ENCODE assay signal across 8 mouse cellular contexts in the genomic region with DNA sequence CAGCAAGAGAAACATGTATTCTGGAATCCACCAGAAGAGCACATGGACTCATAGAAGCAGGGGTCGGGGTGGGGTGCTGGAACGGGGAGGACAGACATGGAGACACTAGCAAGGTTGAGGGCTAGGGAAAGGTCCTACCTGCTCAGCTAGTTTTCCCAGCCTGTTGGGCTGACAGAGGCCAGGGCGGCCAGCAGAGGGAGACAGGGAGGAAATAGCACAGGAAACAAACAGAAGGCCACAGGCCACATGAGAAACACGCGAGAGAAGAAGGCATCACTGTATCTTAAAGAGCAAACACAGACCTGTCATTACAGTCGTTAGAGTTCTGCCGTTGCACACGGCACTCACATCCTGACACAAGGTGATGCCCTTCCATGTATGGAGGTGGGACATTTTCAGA. TPM values are rescaled to one million over a fixed set of nuclear protein-coding genes. Genes with fewer than 3 reads are reported as not detected.
DNase-seq lines count a peak whose midpoint lies in the region; ATAC-seq and TF ChIP-seq lines count a peak whose summit lies in the region.

No protein-coding gene starts in this region.

- DNase-seq in adrenal gland, adult 2 months: peak; percentile 17
- DNase-seq in adrenal gland, postnatal 4 days (ENCODE audit: low spot score in 2 of 2): no peak
- peak; percentile 22 for DNase-seq in liver
- peak; percentile 39 for DNase-seq in kidney, postnatal 14 days
- peak; percentile 39 for DNase-seq in retina, postnatal 1 day
- DNase-seq in left cerebral cortex, postnatal 10 days (ENCODE audit: extremely low spot score in 1 of 2, low spot score in 2 of 2): no peak

- peak; percentile 71 for TF ChIP-seq CTCF in bone marrow, adult 2 months (IDR thresholded peaks at IDR 0.05; ENCODE audit: control insufficient read depth, insufficient read depth, low read length)

- no peaks in the 10 kb centered on the region for H3K9me3 ChIP-seq in liver, embryonic 12.5 days (replicated peaks)

- TF ChIP-seq POLR2A in bone marrow, adult 2 months (IDR thresholded peaks at IDR 0.05; ENCODE audit: borderline replicate concordance, control insufficient read depth, low read depth, low read length): no peak

- no peak overlapping the region for H3K4me3 ChIP-seq in liver, embryonic 12.5 days
- no peak overlapping the region for H3K4me3 ChIP-seq in bone marrow, adult 2 months (replicated peaks; ENCODE audit: control insufficient read depth, low read depth, low read length)

- intact Hi-C loops in left cerebral cortex, postnatal 10 days (cut with DNase I): no loop called here

- WGBS in liver, embryonic 12.5 days (ENCODE audit: insufficient replicate concordance): 41% methylated on average over 8 of the region's 8 CpGs
- WGBS in bone marrow, adult 2 months: 26% methylated on average over 8 of the region's 8 CpGs

- no peak overlapping the region for H3K9ac ChIP-seq in liver, embryonic 12.5 days

- peaks cover 28% of the 10 kb centered on the region for H3K36me3 ChIP-seq in liver, embryonic 12.5 days

- no peak overlapping the region for H3K4me2 ChIP-seq in liver, embryonic 12.5 days

- H3K27me3 ChIP-seq in liver, embryonic 12.5 days (replicated peaks): no peaks in the 10 kb centered on the region

- no peaks in the 10 kb centered on the region for H3K4me1 ChIP-seq in liver, embryonic 12.5 days
- H3K4me1 ChIP-seq in bone marrow, adult 2 months (ENCODE audit: control insufficient read depth, insufficient read depth, low read length): no peaks in the 10 kb centered on the region

- ATAC-seq in liver, embryonic 12.5 days: no peak

- no peak overlapping the region for H3K27ac ChIP-seq in liver, embryonic 12.5 days
- H3K27ac ChIP-seq in bone marrow, adult 2 months (ENCODE audit: control insufficient read depth, insufficient read depth, low read depth, low read length, poor library complexity): no peak overlapping the region

RNA-seq across cellular contexts. Expression of a gene that starts 17.6 kb away (rescaled TPM):
- 10 to 100 TPM; 11.6 to 26.6 TPM for total RNA-seq in adrenal gland, adult 2 months (2021)
- 2.0 TPM in 2 replicates for polyA plus RNA-seq in adrenal gland, adult 2 months (2012; rRNA removed)
- 10 to 100 TPM in 1 of 2 experiments, 1 to 10 TPM in 1; 9.5 to 11.2 TPM for total RNA-seq in adrenal gland, postnatal 4 days (2021)
- not detected in 2 replicates for polyA plus RNA-seq in liver, embryonic 12.5 days (2016; fragmentation: Nextera tagmentation; extraction: Ambion mirVana)
- 2.6 and 3.4 TPM in 2 replicates for polyA plus RNA-seq in bone marrow, adult 2 months (2011; ENCODE audit: insufficient read depth, insufficient read length, low replicate concordance, missing spikeins)
- 10 to 100 TPM; 39.4 to 46.9 TPM for total RNA-seq in left cerebral cortex, postnatal 10 days (2021)

RNA-seq across cellular contexts. Expression of a gene that starts 33.6 kb away (rescaled TPM):
- total RNA-seq in adrenal gland, adult 2 months (2021): 10 to 100 TPM; 19.0 to 25.9 TPM
- 22.1 and 27.4 TPM in 2 replicates for polyA plus RNA-seq in adrenal gland, adult 2 months (2012; rRNA removed)
- total RNA-seq in adrenal gland, postnatal 4 days (2021): 10 to 100 TPM; 18.8 to 20.2 TPM
- 10.1 and 10.5 TPM in 2 replicates for polyA plus RNA-seq in liver, embryonic 12.5 days (2016; fragmentation: Nextera tagmentation; extraction: Ambion mirVana)
- polyA plus RNA-seq in bone marrow, adult 2 months (2011; ENCODE audit: insufficient read depth, insufficient read length, low replicate concordance, missing spikeins): 2.5 and 4.7 TPM in 2 replicates
- total RNA-seq in left cerebral cortex, postnatal 10 days (2021): 10 to 100 TPM; 74.7 to 79.4 TPM

Comparison
In these comparisons a context has a peak if more than half of its experiments do, and no peak if none do; other contexts are left out.
1. DNase-seq: peak in adrenal gland, adult 2 months (single experiment), liver (single experiment), kidney, postnatal 14 days (single experiment) and retina, postnatal 1 day (single experiment); none in adrenal gland, postnatal 4 days (0 of 2) and left cerebral cortex, postnatal 10 days (0 of 2).